Mouse (Mus musculus) ES-CJ7 (cell line): ENCODE measurements around the gene Plekhg6.

Source experiments
- DNase-seq: peaks from one replicate; pipeline ENCODE4 v3.0.0; 2011; ENCODE audit warnings: low read depth, low spot score

Gene Plekhg6

DNA sequence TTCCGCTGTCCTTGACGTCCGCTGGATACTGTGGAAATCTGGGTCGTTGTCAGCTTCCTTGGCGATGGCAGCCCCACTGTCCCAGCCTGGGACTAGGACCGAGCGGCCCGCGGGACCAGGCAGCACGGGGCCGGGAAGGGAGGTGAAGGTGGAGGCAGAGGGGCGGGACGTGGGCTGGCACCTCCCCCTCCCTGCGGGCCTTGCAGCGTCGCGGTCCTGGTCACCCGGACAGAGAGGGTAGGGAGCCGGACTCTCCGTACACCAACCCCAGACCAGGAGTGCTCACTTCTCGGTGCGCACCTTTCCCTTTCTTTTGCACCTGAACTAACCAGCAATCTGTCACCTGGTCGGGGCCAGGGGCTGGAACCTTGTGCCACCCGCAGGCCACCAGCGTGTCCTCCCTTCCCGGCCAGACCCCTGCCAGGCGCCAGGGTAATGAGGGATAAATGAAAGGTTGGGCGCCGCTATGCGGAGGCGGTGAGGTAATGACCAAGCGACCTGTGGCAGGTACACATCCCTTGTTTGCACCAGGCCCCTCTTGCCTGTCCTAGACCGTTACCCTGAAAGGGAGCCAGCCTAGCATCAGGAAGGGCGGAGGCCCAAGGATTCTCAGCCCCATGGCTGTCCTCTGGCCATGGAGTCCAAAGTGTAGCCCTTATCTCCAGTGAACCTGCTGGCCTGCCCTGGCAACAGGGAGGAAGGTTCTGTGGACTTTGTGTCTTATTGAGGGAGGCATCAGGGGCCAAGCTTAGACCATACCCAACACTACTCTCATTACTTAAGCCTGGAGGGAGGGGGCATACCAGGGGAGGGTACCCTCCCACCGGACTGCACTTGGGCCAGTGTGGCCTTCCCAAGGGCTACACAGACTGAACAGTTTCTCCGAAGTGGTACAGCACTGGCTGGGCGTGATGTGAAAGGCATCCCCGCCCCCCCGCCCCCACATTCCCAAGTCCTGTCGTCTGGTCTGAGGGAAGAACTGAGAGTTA, at the start of gene Plekhg6:
Gene Plekhg6, minus strand, starts transcription at position 422 of the 989 bp plus-strand sequence.
- DNase-seq = no peak

DNA sequence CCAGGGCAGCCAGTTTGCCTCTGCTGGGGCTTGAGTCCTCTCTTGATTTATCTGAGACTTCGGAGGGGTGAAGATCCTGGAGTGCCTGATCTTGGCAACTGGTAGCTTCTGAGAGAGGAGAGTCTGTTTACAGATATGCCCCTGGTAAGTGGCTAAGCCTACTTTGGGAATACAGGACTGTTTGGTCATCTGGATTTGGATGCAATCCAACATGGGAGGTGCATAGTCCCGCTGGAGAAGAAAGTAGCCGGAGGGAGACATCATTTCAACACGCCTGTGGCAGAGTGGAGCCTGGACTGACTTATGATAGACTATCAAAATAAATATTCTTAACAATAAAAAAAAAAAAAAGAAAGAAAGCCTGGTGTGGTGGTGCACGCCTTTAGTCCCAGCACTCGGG, 49.1 kb upstream of the Plekhg6 start:
- DNase-seq = no peak

DNA sequence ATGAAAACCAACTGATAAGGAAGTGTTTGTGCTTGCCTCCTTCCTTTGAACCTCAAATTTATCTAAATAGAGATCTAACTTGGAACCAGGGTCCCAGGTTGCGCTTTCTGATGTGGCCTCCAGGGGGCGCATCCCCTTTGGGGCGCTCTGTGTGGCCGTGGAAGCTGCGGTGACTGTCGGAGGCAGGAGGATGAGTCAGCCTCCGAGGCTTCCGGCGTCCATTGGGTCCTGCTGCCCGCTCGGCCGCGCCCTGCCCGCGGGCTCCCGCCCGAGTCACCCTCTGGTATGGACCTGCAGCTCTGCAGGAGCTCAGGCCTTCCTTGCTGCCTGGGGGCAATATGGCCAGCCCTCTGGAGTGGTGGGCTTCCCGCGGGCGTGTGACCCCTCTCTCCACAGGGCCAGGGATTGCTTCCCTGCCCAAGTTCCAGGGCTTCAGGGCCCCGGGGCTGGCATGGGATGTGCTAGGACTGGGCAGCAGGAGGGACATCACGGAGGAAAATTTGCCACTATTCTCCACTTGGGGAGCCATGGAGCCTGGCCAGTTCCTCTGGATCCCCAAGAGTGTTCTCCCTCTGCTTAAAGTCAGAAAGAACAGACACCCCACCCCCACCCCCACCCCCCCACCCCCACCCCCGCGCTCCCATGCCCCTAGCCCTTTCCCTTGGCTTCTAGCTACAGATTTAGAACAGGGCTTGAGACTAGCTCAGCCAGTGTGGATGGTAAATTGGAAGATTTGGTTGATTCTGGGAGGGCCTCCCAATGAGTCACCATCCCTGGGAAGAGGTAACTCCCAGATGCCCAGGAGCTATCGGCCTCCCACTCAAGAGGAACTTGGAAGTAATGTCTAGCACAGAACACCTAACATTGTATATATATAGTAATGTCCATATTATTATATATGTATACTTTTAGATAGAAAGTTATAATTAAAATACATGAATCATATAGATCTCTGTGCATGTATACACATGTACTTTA, 46.1 kb upstream of the Plekhg6 start:
- DNase-seq = peak; percentile 86

- peak; percentile 71 for DNase-seq
These were observed 44.9 kb upstream of the Plekhg6 start for GRCm38 (mm10) chr6:125425205-125426090.

DNA sequence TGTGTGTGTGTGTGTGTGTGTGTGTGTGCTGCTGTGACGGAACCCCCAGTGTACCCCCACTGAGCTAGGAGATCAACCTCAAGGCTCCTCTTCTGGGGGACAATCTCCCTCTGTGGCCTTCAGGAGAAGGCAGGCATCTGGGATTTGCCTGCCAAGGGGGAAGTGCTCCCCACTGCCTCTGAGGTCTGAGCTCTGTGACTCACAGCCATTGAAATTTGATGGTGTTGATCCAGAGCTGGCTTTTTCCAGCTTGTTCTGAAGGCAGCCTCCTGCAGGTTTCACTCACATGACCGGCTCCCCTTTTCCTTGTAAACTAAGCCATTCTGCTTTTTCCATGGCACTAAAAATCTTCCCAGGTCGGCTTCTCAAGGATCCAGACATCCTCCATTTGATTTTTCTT, 43.6 kb upstream of the Plekhg6 start:
- peak; percentile 75 for DNase-seq

DNA sequence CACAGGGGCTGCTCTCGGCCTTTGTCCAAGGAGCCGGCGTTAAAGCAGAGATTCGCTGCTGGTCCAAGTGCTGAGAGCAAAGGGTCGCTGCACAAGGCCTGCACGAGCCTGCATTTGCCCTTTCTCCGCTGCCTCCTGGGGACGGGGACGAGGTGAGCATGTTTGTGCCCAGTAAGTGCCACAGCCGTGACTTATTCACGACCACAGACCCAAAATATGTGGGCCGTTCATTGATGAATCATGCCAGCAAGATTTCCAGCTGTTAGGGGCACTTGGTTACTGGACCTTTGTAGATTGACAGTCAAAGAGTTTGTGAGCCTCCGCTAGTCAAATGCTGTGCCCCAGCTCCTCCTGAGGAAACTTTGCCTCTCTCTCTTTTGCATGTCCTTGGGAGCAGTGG, 42.9 kb upstream of the Plekhg6 start:
- DNase-seq = no peak

GRCm38 (mm10) chr6:125423099-125423498, 42.5 kb upstream of the Plekhg6 start:
- DNase-seq = no peak

DNA sequence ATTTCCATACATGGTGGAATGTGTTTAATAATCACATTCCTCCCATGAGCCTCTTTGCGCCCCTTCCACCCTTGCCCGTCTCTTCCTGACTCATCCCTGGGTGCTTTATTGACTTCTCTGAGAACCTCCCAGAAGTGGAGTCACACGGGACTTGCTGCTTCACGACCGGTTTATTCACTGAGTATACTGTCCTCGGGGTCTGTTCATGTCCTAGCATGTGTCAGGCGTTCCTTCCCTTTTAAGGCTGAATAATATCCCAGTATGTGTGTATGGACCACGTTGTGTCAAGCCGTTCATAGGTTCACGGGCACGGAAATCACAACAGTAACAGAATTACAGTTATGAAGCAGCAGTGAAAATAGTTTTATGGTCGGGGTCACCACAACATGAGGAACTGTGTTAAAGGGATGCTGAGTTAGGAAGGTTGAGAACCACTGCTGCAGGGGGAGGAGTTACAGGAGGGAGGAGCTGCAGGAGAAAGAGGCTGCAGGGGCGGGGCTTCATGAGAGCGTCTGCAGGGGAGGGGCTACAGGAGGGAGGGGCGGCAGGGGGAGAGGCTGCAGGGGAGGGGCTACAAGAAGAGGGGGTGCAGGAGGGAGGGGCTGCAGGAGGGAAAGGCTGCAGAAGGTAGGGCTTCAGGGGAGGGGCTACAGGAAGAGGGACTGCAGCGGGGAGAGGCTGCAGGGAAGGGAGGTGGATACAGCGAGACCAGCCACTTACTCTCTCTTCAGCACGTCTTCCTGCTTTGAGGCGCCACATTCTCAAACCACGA, 41.6 kb upstream of the Plekhg6 start:
- peak; percentile 97 for DNase-seq

DNA sequence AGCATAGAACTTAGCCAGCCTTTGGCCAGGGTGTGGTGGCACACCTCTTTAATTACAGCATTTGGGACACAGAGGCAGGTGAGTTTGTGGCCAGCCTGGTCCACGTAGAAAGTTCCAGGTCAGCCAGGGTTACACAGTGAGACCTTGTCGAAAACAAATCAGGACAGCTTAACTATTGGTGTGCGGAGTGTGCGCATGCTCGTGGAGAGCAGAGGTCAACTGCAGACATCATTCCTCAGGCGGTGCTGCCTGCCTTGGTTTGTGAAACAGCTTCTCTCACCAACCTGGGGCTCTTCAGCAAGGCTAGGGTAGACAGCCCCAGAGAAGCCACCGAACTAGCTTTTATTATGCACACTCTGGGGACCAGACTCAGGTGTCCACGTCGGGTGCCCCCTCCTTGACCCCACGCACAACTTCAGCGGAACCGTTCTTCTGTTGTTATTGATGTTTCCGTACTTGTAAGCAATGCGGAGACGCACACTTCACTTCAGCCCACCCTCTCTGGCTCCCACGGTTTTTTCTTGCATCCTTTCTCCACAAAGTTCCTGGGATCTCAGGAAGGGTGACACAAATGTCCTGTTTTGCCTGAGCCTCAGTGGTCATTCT, 40.0 kb upstream of the Plekhg6 start:
- peak; percentile 73 for DNase-seq

DNA sequence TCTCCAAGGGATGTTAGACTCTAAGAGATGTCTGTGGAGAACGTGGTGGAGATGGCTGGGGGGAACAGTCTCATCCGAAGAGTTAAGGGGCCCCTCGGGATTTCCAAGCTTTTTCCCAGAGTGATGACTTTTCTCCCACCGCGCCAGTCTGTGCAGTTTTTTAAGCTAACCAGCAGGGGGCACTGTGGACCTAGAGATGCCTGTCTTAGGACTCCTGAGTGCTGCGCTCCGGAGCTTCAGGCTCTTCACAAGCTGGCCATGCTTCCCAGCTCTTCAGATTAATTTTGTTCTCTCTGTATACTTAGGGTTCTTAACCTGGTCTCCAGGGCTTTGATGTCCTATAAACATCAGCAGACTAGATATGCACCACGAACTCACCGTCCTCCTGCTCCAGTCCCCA, 38.2 kb upstream of the Plekhg6 start:
- peak; percentile 96 for DNase-seq

DNA sequence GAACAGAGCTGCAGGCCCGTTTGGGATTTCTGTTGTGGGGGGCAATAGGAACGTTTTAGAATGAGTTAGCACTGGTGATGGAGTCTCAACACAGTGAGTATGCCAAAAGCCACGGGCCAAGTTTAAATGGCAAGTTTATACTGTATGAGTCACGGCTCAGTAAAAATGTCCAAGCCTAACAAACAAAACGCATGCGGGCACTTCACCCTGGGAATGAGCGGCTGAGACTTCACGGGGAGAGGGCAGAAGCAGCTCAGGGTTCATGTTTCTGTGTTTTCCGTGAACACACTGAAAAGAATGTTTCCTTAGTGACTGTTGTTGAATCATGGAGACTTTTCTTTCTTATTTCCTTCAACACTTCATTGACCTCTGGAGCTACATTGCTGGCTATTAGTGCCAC, 32.7 kb upstream of the Plekhg6 start:
- no peak for DNase-seq

DNA sequence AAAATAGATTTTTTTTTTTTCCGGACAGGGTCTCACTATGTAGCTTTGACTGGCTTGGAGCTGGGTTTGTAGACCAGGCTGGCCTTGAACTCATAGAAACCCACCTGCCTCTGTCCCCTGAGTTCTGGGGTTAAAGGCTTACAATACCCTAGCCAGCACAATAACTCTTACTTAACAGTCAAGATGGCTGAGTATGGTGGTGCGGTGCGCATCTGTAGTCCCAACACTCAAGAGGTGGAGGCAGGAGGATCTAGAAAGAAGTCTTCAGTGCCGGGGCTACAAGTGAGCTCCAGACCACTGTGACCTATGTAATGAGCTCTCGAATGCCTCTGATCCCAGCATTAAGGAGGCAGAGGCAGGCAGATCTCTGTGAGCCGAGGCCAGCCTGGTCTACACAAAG, 31.1 kb upstream of the Plekhg6 start:
- peak; percentile 83 for DNase-seq

DNA sequence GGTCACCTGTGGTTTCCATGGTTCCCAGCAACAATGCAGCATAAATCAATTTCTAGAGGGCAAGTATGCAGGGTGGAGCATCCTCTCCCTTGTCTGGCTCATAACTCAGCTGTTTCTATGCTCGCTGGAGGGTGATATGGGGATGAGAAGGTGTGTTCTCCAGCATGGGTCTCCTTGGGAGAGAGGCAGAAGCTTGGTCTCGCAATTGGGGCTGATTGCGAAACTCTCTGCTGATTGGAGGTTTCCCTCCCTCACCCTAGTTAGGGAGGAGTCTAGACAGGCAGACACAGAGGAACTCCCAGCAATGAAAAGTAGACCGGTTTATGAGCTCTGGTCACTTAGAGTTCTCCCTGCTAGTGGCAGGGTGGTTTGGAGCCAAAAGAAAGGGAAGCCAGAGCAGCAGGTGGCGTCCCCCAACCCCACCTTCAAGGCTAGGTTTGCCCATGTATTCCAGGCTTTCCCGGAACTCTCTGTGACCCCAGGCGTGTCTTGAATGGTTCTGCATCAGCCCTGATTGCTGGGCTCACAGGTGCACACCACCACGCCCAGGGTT, 30.5 kb upstream of the Plekhg6 start:
- DNase-seq = peak; percentile 97

DNA sequence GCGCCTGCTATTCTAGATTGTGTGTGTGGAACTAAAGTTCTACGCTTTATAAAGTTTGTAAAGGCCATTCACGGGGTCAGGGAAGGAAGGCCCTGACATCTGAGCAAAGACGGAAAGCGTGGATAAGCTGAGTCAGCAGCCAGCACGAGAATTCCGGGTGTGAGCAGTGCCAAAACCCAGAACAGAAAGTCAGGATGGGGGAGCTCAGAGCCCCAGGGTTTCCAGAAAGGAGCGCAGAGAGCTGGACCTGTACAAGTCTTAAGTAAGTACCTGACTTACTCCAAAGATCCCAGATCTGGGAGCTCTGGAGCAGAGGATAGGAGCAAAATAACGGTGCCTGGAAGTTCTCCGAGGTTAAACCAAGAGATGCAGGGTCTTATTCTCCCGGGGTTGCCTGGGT, 30.0 kb upstream of the Plekhg6 start:
- peak; percentile 67 for DNase-seq

DNA sequence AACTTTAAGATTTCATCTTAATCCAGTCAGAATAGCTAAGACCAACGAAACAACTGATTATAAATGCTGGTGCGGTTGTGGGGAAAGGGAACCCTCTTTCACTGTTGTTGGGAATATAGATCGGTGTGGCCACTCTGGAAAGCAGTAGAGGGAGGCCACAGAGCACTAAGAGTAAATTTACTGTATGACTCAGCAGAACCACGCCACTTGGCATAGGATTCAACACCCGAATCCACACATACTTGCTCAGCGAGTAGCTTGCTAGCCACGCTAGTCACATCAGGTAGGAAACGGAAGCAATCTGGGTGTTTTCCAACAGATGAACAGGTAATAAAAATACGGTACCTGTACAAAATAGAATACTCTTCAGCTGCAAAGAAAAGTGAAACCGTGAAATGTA, 27.1 kb upstream of the Plekhg6 start:
- DNase-seq = no peak

DNA sequence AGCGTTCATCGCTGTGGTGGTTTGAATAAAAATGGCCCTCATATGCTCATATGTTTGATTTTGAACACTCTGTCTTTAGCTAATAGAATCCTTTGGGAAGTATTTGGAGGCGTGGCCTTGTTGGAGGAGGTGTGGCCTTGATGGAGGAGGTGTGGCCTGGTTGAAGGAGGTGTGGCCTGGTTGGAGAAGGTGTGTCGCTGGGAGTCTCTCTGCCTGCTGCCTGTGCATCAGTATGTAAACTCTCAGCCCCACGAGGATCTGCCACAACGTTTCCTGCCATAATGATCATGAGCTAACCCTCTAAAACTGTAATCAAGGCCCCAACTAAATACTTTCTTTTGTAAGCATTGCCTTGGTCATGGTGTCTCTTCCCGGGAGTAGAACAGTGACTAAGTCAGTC, 26.6 kb upstream of the Plekhg6 start:
- no peak for DNase-seq

- no peak for DNase-seq
These were observed 25.1 kb upstream of the Plekhg6 start for GRCm38 (mm10) chr6:125405461-125406382.

GRCm38 (mm10) chr6:125389853-125390252, 9.3 kb upstream of the Plekhg6 start:
- no peak for DNase-seq

DNA sequence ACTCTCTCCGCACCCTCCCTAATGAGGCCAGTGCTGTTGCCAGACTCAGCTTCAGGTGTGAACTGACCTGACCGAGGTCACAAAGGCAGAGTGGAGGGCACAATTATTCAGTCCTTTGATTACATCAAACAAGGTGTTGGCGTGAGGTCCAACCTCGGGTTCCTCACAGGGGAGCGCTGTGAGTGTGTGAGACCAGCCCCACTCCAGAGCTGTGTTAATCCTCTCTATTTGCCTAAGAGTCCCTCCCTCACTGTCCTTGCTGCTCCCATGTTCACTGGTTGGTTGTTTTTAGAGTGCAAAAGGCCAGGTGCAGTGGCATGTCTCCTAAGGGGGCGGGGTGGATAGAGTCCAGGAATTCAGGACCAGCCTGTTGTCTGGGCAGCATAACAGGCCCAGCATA, 5.5 kb upstream of the Plekhg6 start:
- no peak for DNase-seq
